Mouse (Mus musculus) liver, postnatal 0 days (tissue): Measurements from ENCODE around the gene Olfr805.

ENCODE experiments used
- CTCF ChIP-seq: sonication (generic); IDR thresholded peaks from 2 replicates; pipeline ENCODE4 v1.5.1; 2016; ENCODE audit warnings: antibody characterized with exemption, low read depth
- EP300 ChIP-seq: IDR thresholded peaks from 2 replicates; pipeline ENCODE4 v1.6.1; 2016; ENCODE audit warnings: antibody characterized with exemption, low read depth, mild to moderate bottlenecking

DNA sequence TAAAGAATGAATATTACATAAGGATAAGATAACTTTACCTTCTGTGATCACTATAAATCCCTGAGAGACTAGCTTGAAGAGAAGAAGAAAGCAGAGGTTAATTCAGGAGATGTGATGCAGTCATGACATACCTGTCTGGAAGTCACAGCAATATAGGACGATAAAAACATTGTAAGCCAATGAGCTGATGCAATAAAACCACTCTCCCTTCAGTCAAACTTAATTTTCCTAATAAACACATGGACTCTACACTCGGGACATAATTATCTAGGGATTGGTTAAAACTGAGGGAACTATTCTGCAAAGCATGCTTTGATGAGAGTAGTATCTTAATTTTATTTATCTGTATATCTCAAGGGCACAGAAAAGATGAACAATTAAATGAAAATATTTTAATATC is 35.0 kb downstream of the Olfr805 start, which contains the start of gene Olfr803:
- TF ChIP-seq CTCF (no peak), EP300 (no peak)
